Mouse (Mus musculus) thymus, postnatal 4 days (tissue): ENCODE data around the gene Krcc1.

ENCODE experiments used
- DNase-seq: peaks from one replicate; pipeline ENCODE4 v3.0.0; 2021

The Krcc1 gene

GRCm38 (mm10) chr6:71271389-71272315, at the start of gene Krcc1:
Krcc1 (plus strand) TSS chr6:71271677.
- DNase-seq = peak; percentile 96

DNA sequence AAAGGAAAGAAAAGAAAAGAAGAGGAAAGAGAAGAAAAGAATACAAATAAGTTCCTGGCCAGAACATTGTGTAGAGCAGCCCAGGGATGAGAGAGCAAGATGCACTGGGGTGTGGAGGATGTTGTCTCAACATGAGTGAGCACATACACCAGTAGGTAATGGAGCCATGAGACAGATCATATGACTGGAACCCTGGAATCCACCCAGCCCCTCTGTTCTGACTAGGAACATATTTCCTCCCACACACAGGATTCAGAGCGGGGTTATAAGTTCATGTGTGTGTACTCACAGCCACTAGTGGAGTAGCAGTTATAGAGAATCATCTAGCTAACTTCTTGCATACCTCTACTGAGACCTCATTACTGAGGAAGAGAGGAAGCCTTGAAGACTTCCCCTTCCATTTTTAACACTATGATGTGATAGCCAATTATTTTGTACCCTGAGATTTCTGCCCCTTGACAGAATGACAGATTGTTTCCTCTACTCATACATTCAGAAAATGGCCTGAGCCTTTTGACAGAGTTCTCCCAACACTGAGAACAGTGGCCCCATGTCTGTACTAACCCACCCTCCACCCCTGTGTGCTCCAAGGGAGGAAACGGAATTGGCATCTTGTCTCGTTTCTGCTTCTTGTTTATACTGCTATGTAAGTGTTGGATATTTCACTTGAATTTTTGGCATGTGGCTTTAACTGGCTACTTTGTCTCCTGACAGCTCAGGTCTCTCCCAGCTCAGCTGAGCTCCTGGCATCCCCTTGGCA, 47.1 kb upstream of the Krcc1 start:
- no peak for DNase-seq

DNA sequence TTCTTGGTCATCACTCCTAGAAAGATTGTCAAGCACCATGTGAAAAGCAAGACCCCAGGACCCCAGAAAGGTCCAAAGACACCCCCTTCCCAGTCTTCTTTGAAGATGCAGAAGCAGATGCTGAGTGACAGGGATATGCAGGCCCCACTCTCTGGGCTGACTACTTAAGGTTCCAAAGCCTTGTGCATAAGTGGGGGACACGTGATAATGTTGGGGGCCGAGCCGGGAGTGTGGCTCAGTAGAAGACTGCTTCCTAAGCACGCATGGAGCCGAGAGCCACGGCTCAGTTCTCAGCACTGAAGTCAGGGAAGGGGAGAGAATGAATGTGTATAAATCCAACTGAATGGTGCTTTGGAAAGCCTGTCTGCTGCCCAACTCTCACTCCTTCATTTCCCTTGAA, 44.9 kb upstream of the Krcc1 start:
- DNase-seq = no peak

DNA sequence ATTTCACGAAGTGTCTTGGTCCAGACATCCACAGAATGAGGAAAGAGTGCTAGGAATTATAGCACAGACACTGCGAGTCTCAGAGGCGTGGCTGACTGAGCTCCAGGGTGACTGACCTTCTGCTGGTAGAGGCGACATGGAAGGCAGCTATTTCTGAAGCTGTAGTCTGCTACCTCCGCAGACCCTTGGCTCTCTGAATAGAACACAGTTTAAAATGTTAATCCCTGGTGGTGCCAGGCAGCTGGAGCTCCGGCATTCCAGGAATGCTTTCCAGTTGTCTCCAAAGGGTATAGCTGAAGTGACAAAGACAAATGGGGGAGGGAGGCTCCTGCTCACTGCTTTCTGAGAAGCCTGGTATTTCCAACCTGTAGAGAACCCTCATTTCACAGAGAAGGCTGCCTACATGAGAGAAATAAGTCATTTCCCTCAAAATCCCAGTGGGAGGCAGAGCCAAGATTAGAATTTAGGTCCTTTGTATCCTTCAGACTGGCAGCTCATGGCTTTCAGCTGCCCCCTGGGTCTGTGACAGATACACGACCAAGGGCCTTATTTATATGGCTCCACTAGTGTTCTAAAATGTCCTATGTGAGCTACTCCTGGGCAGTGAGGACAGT, 44.2 kb upstream of the Krcc1 start:
- DNase-seq = no peak

GRCm38 (mm10) chr6:71235121-71235520, 36.4 kb upstream of the Krcc1 start:
- no peak for DNase-seq

DNA sequence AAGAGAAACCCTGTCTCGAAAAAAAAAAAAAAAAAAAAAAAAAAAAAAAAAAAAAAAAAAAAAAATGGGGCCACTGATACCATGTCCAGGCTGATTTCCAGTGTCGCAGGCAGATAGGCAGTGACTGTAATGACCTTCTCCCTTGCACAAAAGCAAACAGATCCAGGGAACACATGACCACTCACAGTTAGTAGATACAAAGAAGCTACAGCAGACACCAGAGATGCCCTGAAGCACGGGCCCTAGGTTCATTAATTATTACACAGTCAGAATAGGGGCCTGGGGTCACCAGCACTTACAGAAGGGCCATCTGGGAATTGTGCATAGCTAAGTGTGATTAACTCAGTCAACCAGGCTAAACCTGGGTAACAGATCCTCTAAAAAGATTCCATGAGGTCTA, 35.5 kb upstream of the Krcc1 start:
- no peak for DNase-seq

GRCm38 (mm10) chr6:71236506-71236905, 35.0 kb upstream of the Krcc1 start:
- DNase-seq = no peak

DNA sequence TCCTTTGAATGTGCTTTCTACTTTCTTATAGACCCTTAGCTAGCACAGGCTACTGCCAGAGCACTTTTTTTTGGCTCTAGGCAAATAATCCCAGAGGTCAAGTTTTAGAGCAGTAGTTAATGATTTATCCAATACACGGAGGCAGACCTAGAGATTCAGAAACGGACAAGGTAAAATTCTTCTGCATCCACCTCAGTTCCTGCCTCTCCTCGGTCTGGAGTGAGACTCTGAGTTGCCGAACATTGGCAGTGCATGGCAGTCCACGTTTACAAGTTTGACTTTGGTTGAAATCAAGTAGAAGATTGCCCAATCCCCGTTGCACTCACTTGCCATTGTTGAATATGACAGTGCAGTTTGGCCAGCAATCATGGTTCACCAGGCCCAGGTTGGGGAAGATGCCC, 34.4 kb upstream of the Krcc1 start:
- no peak for DNase-seq

DNA sequence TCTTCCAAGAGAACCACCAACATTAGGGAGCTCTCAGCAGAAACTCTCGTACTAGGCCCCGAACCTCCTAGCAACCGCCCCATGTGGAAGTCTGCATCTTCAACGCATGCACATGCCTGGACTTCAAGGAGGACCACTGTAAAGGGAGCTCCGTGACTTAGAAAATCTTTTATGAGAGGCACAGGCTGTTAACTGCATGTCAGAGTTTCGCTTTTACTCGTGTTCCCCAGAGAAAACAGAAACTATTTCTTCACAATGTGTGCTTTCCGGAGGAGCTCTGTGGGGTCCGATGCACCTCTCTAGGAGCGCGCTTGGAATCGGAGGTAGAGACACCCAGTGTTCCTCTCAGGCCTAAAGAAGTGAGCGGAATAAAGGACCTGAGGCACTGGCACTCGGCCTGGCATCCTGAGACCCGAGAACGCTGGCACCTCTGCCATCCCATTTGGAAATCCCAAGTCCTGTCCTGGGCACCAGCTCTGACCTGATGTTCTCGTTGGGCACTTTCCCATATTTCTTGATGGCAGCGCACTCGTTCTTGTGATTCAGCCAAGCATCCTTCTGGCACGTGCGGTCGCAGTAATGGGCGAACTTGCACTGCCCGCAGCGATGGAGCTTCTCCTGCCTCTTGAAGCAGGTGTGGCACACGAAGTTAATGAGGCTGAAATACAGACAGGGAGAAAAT, 32.3 kb upstream of the Krcc1 start:
- DNase-seq = no peak

DNA sequence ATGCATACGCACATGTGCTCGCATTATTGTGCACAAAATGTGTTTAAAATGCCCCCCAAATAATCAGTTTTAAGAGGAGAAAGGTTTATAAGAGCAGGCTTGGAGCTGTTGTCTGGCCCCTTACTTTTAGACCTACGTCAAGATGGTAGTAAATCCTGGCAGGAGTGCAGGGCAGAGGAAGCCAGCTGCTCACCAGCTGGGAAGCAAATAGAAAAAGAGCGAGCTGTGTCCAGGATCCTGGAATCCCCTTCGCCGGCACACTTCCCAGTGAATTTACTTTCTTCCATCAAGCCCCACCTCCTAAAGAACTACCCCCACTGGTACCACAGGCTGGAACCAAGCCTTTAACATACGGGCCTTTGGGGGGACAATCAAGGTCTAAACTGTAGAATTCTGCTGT, 30.6 kb upstream of the Krcc1 start:
- no peak for DNase-seq

GRCm38 (mm10) chr6:71242811-71243210, 28.7 kb upstream of the Krcc1 start:
- DNase-seq = no peak

DNA sequence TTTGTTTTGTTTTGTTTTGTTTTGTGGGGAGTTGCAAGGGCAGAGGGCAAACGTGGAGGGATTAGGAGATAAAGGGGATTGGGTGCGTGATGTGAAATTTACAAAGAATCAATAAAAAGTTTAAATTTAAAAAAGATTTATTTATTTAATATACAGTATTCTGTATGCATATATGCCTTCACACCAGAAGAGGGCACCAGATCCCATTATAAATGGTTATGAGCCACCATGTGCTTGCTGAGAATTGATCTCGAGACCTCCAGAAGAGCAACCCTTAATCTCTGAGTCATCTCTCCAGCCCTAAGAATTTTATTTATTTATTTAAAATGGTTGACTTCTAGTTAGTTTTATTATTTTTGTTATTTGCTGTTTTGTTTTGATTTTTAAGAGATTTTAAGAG, 28.2 kb upstream of the Krcc1 start:
- DNase-seq = no peak

DNA sequence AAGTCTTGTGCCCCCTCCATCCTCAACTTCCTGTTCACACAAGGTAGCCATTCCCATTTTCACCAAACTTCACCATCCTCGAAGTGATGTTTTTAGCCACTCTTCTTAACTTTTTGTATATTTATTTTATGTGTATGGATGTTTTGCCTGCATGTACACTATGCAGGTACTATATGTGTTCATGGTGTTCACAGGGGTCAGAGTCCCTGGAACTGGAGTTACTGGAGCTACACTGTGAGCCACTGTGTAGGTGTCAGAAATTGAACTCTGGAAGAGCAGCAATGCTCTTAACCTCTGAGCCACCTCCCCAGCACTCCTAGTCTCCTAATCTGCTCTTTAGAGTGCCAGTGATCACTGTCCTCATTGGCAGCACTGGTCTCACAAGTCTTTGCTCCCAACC, 23.1 kb upstream of the Krcc1 start:
- DNase-seq = no peak

DNA sequence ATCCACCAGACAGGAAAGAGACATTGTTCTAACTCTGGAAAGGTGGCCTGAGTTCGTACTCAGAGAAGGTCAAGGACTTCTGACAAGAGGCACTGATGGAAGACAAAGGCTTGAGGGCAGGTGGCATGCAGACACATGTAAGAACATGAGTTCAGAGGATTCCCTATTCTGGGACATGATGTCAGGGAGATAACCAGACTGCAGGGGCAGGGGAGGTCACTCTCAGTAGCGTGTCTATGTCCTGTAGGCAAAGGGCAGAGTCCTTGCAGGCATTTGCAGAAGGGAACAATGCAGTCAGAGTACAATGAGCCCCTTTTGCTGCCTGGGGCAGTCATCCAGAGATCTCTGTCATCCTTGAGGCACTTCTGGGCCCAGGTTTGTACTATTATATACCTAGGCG, 21.9 kb upstream of the Krcc1 start:
- DNase-seq = no peak

- DNase-seq = no peak
Observed at GRCm38 (mm10) chr6:71250951-71251350, 20.5 kb upstream of the Krcc1 start.

DNA sequence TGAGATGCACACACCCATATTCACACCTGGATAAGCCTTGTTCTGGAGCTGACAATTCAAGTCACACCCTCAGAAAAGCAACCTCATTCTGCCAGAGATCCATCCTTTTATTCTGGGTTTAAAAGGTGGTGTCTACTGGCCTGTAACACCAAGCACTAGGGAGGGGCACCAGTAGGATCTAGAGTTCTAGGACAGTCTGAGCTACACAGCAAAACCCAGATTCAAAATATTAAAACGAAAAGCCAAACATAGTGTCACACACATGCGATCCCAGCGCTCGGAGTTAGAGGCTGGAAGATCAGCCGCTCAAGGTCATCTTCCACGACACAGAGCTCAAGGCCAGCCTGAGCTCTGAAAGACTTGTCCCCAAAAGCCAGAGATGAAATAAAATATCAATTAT, 17.0 kb upstream of the Krcc1 start:
- DNase-seq = no peak

DNA sequence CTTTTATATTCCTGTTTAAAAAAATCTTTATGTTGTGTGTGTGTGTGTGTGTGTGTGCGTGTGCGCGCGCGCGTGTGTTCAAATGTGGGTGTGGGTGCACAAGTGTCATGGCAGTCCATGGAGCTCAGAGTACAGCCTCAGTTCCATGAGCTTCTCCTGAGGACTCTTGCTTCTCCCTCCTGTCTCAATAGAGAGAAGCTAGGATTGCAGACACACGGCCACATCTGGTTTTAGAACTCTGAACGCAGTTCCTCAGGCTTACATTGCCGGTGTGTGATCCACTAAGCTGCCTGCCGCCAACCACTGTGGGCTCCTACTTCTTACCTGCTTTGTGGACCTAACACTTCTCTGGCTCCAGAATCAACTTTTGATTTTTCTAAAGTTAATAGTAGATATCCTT, 15.3 kb upstream of the Krcc1 start:
- DNase-seq = no peak

- no peak for DNase-seq
Observed at GRCm38 (mm10) chr6:71257375-71257774, 14.1 kb upstream of the Krcc1 start.

DNA sequence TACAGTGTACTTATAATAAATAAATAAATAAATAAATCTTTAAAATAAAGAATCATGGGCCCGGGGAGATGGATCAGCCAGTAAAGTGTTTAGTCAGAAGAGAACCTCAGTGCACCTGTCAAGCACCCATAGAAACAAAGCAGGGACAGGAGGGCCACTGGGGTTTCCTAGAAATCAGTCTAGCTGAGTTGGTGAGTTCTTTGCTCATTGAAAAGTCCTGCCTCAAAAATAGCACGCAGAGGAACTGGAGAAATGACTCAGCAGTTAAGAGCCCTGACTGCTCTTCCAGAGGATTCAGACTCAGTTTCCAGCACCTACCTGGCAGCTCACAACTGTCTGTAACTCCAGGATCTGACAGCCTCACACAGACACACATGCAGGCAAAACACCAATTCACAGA, 12.9 kb upstream of the Krcc1 start:
- no peak for DNase-seq

GRCm38 (mm10) chr6:71259166-71259565, 12.3 kb upstream of the Krcc1 start:
- no peak for DNase-seq

- peak; percentile 25 for DNase-seq
Observed at GRCm38 (mm10) chr6:71260051-71260640, 11.3 kb upstream of the Krcc1 start.

DNA sequence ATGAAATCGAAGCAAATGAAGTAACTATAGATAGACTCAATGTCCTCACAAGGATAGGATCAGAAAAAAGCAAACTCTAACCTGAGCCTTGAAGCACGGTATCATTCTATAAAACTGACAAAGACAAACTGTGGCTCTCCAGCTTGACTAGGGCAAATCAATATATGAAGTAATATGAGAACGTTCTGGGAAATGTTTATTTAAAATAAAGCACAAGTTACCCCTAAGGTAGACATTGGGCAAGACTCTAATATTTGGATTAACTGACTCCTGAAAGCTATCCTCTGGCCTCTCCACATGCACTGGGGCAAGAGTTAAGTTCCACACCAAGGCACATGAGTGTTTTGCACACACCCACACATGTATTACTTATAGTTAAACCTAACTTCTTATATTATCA, 10.4 kb upstream of the Krcc1 start:
- DNase-seq = no peak
